Mouse (Mus musculus): ENCODE measurements around the gene Gm49337.

- TF ChIP-seq CTCF (IDR thresholded peaks at IDR 0.05 in 2 of 3, conservative IDR thresholded peaks at IDR 0.05 in 1 of 3; ENCODE audit: control insufficient read depth in 1 of 3, insufficient read depth in 1 of 3, low read depth in 2 of 3, low read length in 3 of 3, poor library complexity in 1 of 3, severe bottlenecking in 1 of 3): no peak
- TF ChIP-seq E2F4 (IDR thresholded peaks at IDR 0.05; ENCODE audit: borderline replicate concordance, low read depth, low read length): no peak
- peak; percentile 87 for TF ChIP-seq ZNF384 (IDR thresholded peaks at IDR 0.05; ENCODE audit: low read depth, low read length)
- no peak for TF ChIP-seq POLR2A (IDR thresholded peaks at IDR 0.05; ENCODE audit: control insufficient read depth in 1 of 2, insufficient read depth in 1 of 2, low read depth in 1 of 2, low read length in 2 of 2, poor library complexity in 1 of 2)
- no peak for TF ChIP-seq USF1 (IDR thresholded peaks at IDR 0.05; ENCODE audit: low read depth, low read length)
- TF ChIP-seq MYC (IDR thresholded peaks at IDR 0.05; ENCODE audit: low read depth, low read length): peak; percentile 20; the same call in 1 of the 2 replicates
- TF ChIP-seq CHD2 (IDR thresholded peaks at IDR 0.05; ENCODE audit: low read length): no peak
- TF ChIP-seq EP300 (IDR thresholded peaks at IDR 0.05; ENCODE audit: low read depth in 1 of 2, low read length in 2 of 2): no peak
- TF ChIP-seq MAZ (IDR thresholded peaks at IDR 0.05; ENCODE audit: low read depth, low read length): no peak
- TF ChIP-seq TAL1 (IDR thresholded peaks at IDR 0.05; ENCODE audit: low read length): no peak
- TF ChIP-seq MAX (IDR thresholded peaks at IDR 0.05; ENCODE audit: low read length): no peak
- no peak for TF ChIP-seq GABPA (IDR thresholded peaks at IDR 0.05; ENCODE audit: low read depth, low read length)
- TF ChIP-seq HCFC1 (IDR thresholded peaks at IDR 0.05; ENCODE audit: low read depth, low read length): no peak
- no peak for TF ChIP-seq GATA1 (IDR thresholded peaks at IDR 0.05; ENCODE audit: low read depth, low read length)
Observed at GRCm38 (mm10) chr4:116221996-116222842, 49.0 kb downstream of the Gm49337 start.
